Mouse (Mus musculus): ENCODE data around the gene Idi1.

GRCm38 (mm10) chr13:8858453-8858852 lies 26.8 kb upstream of the Idi1 start:
- TF ChIP-seq GABPA (IDR thresholded peaks at IDR 0.05; ENCODE audit: insufficient replicate concordance, low read depth, low read length) (no peak), USF2 (conservative IDR thresholded peaks at IDR 0.05; ENCODE audit: low read depth, low read length) (no peak), TCF12 (IDR thresholded peaks at IDR 0.05; ENCODE audit: low read depth, low read length) (no peak), MAZ (IDR thresholded peaks at IDR 0.05; ENCODE audit: low read depth, low read length) (no peak), ETS1 (conservative IDR thresholded peaks at IDR 0.05; ENCODE audit: low read depth, low read length) (no peak), USF1 (IDR thresholded peaks at IDR 0.05; ENCODE audit: low read depth, low read length) (no peak), CTCF (conservative IDR thresholded peaks at IDR 0.05 in 1 of 2, IDR thresholded peaks at IDR 0.05 in 1 of 2; ENCODE audit: low read depth in 2 of 2, low read length in 2 of 2) (no peak), POLR2A (IDR thresholded peaks at IDR 0.05; ENCODE audit: low read depth, low read length) (no peak)
